9 mouse cellular contexts compared by ENCODE assay signal in genomic region chr2:105673631-105674060, GRCm38 (mm10). TPM values are rescaled to one million over a fixed set of nuclear protein-coding genes. Genes with fewer than 3 reads are reported as not detected.
DNase-seq lines count a peak whose midpoint lies in the region; ATAC-seq lines count a peak whose summit lies in the region.
"Had no signal": no experiment of that assay in that cellular context is flagged by ENCODE, and none has a peak within 500 bp of the region (broad histone marks: within the 10 kb centered on the region; RNA-seq: fewer than 3 reads in every experiment).

No protein-coding gene starts in this region.

- peaks cover 93% of the 10 kb centered on the region for H3K27me3 ChIP-seq in heart, embryonic 16.5 days (ENCODE audit: control insufficient read depth, insufficient read depth, low read length)
- peaks cover 98% of the 10 kb centered on the region for H3K27me3 ChIP-seq in megakaryocyte, embryonic 14.5 days (replicated peaks)

- no peak overlapping the region for H3K9ac ChIP-seq in heart, embryonic 16.5 days (ENCODE audit: low read length)

- peaks cover 31% of the 10 kb centered on the region for H3K4me1 ChIP-seq in heart, embryonic 16.5 days (ENCODE audit: control insufficient read depth, insufficient read depth, low read length)
- H3K4me1 ChIP-seq in megakaryocyte, embryonic 14.5 days = peaks cover 71% of the 10 kb centered on the region

- WGBS in heart, embryonic 16.5 days = 4% methylated on average over 10 of the region's 10 CpGs

- peak overlapping the region; percentile 32 for H3K4me3 ChIP-seq in heart, embryonic 16.5 days (ENCODE audit: low read length)
- peak overlapping the region; percentile 88 for H3K4me3 ChIP-seq in megakaryocyte, embryonic 14.5 days (replicated peaks)

- DNase-seq in kidney, postnatal 10 days = peak; percentile 74
- DNase-seq in kidney, adult 11 months = no peak
- DNase-seq in embryo, embryonic 11 days = peak; percentile 60
- no peak for DNase-seq in right cerebral cortex, postnatal 25 days
- DNase-seq in thymus, adult 18-20 months = no peak

- no peak for ATAC-seq in heart, embryonic 16.5 days (replicated peaks; ENCODE audit: extremely low read depth, insufficient read depth, low FRiP score)
- ATAC-seq in megakaryocyte-erythroid progenitor cell, adult 5-6 weeks (replicated peaks; ENCODE audit: low FRiP score, low TSS enrichment, poor library complexity, severe bottlenecking) = no peak

- H3K27ac ChIP-seq in heart, embryonic 16.5 days (ENCODE audit: low read length) = no peak overlapping the region

- H3K4me2 ChIP-seq in heart, embryonic 16.5 days (ENCODE audit: low read depth, low read length) = peak overlapping the region; percentile 70

- H3K36me3 ChIP-seq in heart, embryonic 16.5 days (ENCODE audit: control insufficient read depth, insufficient read depth) = no peaks in the 10 kb centered on the region
- H3K36me3 ChIP-seq in megakaryocyte, embryonic 14.5 days (replicated peaks; ENCODE audit: low read length) = no peaks in the 10 kb centered on the region

- H3K9me3 ChIP-seq in heart, embryonic 16.5 days (replicated peaks; ENCODE audit: control insufficient read depth, low read length) = no peaks in the 10 kb centered on the region
- 0 out of 2 replicates have a peak, but pooled peaks cover 5% of the 10 kb centered on the region for H3K9me3 ChIP-seq in megakaryocyte, embryonic 14.5 days

RNA-seq across cellular contexts. Expression of gene Pax6, which starts 4.9 kb away (rescaled TPM):
- polyA plus RNA-seq in heart, embryonic 16.5 days (2015; fragmentation: Nextera tagmentation; extraction: Ambion mirVana) = not detected in 2 replicates
- 0.15 TPM in 1 of 2 replicates, not detected in the other for polyA plus RNA-seq in megakaryocyte, embryonic 14.5 days (2012; ENCODE audit: insufficient read depth, low replicate concordance)
- total RNA-seq in megakaryocyte-erythroid progenitor cell, adult 5-6 weeks (2014; fragmentation: Nextera tagmentation) = not detected in 2 replicates
- total RNA-seq in megakaryocyte-erythroid progenitor cell, adult 5-6 weeks (2017) = not detected in 2 replicates
- total RNA-seq: gastrocnemius, postnatal 36 days had no signal

Comparison
In these comparisons a context has a peak if more than half of its experiments do, and no peak if none do; other contexts are left out.
1. DNase-seq: peak in kidney, postnatal 10 days (single experiment) and embryo, embryonic 11 days (single experiment); none in kidney, adult 11 months (single experiment), right cerebral cortex, postnatal 25 days (single experiment) and thymus, adult 18-20 months (0 of 2).